Mouse (Mus musculus): ENCODE results near the gene Aspa.

- TF ChIP-seq CTCF (IDR thresholded peaks at IDR 0.05; ENCODE audit: low read depth, low read length) (no peak), POLR2A (IDR thresholded peaks at IDR 0.05; ENCODE audit: insufficient read depth, low read length) (no peak)
Measured at GRCm38 (mm10) chr11:73280710-73281109, 48.7 kb downstream of the Aspa start.

Data from ES-Bruce4 (cell line).